8 mouse cellular contexts compared by ENCODE assay signal in the genomic region with DNA sequence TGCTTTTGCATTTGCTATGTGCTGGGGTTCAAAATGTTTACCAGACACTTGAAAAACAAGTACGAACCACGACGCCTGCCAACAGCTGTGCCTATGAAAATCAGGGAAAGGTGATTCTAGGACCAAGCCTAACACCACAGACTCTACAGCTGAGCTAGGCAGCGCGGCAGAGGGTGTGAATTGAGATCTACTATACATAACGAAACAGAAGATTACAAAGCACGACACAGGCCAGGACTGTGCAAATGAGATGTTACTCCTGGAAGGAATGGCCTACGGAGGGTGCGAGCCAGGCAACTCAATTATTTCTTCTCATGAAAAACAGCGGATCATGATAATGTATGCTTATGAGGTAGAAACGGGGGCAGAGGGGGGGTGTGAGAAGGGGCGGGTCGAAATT. TPM values are rescaled to one million over a fixed set of nuclear protein-coding genes. Genes with fewer than 3 reads are reported as not detected.
DNase-seq lines count a peak whose midpoint lies in the region; ATAC-seq and TF ChIP-seq lines count a peak whose summit lies in the region.

No protein-coding gene starts in this region.

- no peaks in the 10 kb centered on the region for H3K27me3 ChIP-seq in heart, embryonic 10.5 days (ENCODE audit: insufficient read depth, poor library complexity, severe bottlenecking)
- no peaks in the 10 kb centered on the region for H3K27me3 ChIP-seq in hindbrain, embryonic 12.5 days
- H3K27me3 ChIP-seq in liver, embryonic 16.5 days (ENCODE audit: control insufficient read depth, insufficient read depth, low read depth, low read length), result no peaks in the 10 kb centered on the region

- DNase-seq in heart, embryonic 10.5 days (ENCODE audit: low spot score), result no peak
- no peak for DNase-seq in heart, postnatal 4 days
- no peak for DNase-seq in layer of hippocampus, adult 9-10 months (ENCODE audit: low spot score)
- DNase-seq in adrenal gland, postnatal 25 days, result no peak
- DNase-seq in right cerebral cortex, adult 2 months (ENCODE audit: low spot score in 2 of 2), result no peak

- 24% methylated on average over 13 of the region's 13 CpGs for WGBS in heart, embryonic 10.5 days
- 28% methylated on average over 13 of the region's 13 CpGs for WGBS in bone marrow, adult 2 months
- 43% methylated on average over 13 of the region's 13 CpGs for WGBS in hindbrain, embryonic 12.5 days
- WGBS in liver, embryonic 16.5 days (ENCODE audit: insufficient replicate concordance), result 14% methylated on average over 13 of the region's 13 CpGs

- no peak for TF ChIP-seq POLR2A in bone marrow, adult 2 months (IDR thresholded peaks at IDR 0.05; ENCODE audit: borderline replicate concordance, control insufficient read depth, low read depth, low read length)

- TF ChIP-seq CTCF in bone marrow, adult 2 months (IDR thresholded peaks at IDR 0.05; ENCODE audit: control insufficient read depth, insufficient read depth, low read length), result no peak

- peak overlapping the region; percentile 80 for H3K4me3 ChIP-seq in heart, embryonic 10.5 days
- peak overlapping the region; percentile 84 for H3K4me3 ChIP-seq in bone marrow, adult 2 months (replicated peaks; ENCODE audit: control insufficient read depth, low read depth, low read length)
- H3K4me3 ChIP-seq in hindbrain, embryonic 12.5 days, result peak overlapping the region; percentile 88
- H3K4me3 ChIP-seq in liver, embryonic 16.5 days (ENCODE audit: low read depth, low read length), result peak overlapping the region; percentile 94

- ATAC-seq in hindbrain, embryonic 12.5 days (ENCODE audit: low FRiP score), result no peak
- ATAC-seq in liver, embryonic 16.5 days (ENCODE audit: low read depth), result no peak

- H3K4me2 ChIP-seq in hindbrain, embryonic 12.5 days (replicated peaks), result peak overlapping the region; percentile 64
- peak overlapping the region; percentile 74 for H3K4me2 ChIP-seq in liver, embryonic 16.5 days (ENCODE audit: low read depth, low read length)

- H3K36me3 ChIP-seq in heart, embryonic 10.5 days, result peaks cover 24% of the 10 kb centered on the region
- peaks cover 17% of the 10 kb centered on the region for H3K36me3 ChIP-seq in hindbrain, embryonic 12.5 days
- H3K36me3 ChIP-seq in liver, embryonic 16.5 days (ENCODE audit: control insufficient read depth, insufficient read depth), result peaks cover 28% of the 10 kb centered on the region

- H3K4me1 ChIP-seq in heart, embryonic 10.5 days, result peaks cover 41% of the 10 kb centered on the region
- H3K4me1 ChIP-seq in bone marrow, adult 2 months (ENCODE audit: control insufficient read depth, insufficient read depth, low read length), result peaks cover 4% of the 10 kb centered on the region; the same call in 1 of the 2 replicates
- H3K4me1 ChIP-seq in hindbrain, embryonic 12.5 days, result peaks cover 43% of the 10 kb centered on the region
- H3K4me1 ChIP-seq in liver, embryonic 16.5 days (ENCODE audit: control insufficient read depth, low read depth, low read length), result peaks cover 60% of the 10 kb centered on the region

- peak overlapping the region; percentile 88 for H3K9ac ChIP-seq in hindbrain, embryonic 12.5 days
- H3K9ac ChIP-seq in liver, embryonic 16.5 days (ENCODE audit: low read depth, low read length), result peak overlapping the region; percentile 99

- no peaks in the 10 kb centered on the region for H3K9me3 ChIP-seq in heart, embryonic 10.5 days
- no peaks in the 10 kb centered on the region for H3K9me3 ChIP-seq in hindbrain, embryonic 12.5 days (replicated peaks)
- no peaks in the 10 kb centered on the region for H3K9me3 ChIP-seq in liver, embryonic 16.5 days (replicated peaks; ENCODE audit: control insufficient read depth, low read length)

- H3K27ac ChIP-seq in heart, embryonic 10.5 days, result peak overlapping the region; percentile 94; the same call in 1 of the 2 replicates
- H3K27ac ChIP-seq in bone marrow, adult 2 months (ENCODE audit: control insufficient read depth, insufficient read depth, low read depth, low read length, poor library complexity), result peak overlapping the region; percentile 55; the same call in 1 of the 2 replicates
- no peak overlapping the region for H3K27ac ChIP-seq in hindbrain, embryonic 12.5 days
- peak overlapping the region; percentile 100 for H3K27ac ChIP-seq in liver, embryonic 16.5 days (ENCODE audit: low read length)

RNA-seq across cellular contexts. Expression of a gene that starts 1.1 kb away (rescaled TPM):
- 128 and 154 TPM in 2 replicates for polyA plus RNA-seq in heart, embryonic 10.5 days (2016; fragmentation: Nextera tagmentation; extraction: Ambion mirVana)
- total RNA-seq in heart, postnatal 4 days (2021), result 100 to 1,000 TPM; 158 to 168 TPM
- 95.1 and 226 TPM in 2 replicates for polyA plus RNA-seq in bone marrow, adult 2 months (2011; ENCODE audit: insufficient read depth, insufficient read length, low replicate concordance, missing spikeins)
- polyA plus RNA-seq in hindbrain, embryonic 12.5 days (2016; fragmentation: Nextera tagmentation; extraction: Ambion mirVana), result 124 and 130 TPM in 2 replicates
- 224 and 231 TPM in 2 replicates for polyA plus RNA-seq in liver, embryonic 16.5 days (2015; fragmentation: Nextera tagmentation; extraction: Ambion mirVana)
- total RNA-seq in adrenal gland, postnatal 25 days (2021), result 82.8 and 99.6 TPM in 2 replicates

RNA-seq across cellular contexts. Expression of a gene that starts 13.5 kb away (rescaled TPM):
- not detected in 2 replicates for polyA plus RNA-seq in heart, embryonic 10.5 days (2016; fragmentation: Nextera tagmentation; extraction: Ambion mirVana)
- total RNA-seq in heart, postnatal 4 days (2021), result not detected
- 30.5 TPM in 1 of 2 replicates, not detected in the other for polyA plus RNA-seq in bone marrow, adult 2 months (2011; ENCODE audit: insufficient read depth, insufficient read length, low replicate concordance, missing spikeins)
- not detected in 2 replicates for polyA plus RNA-seq in hindbrain, embryonic 12.5 days (2016; fragmentation: Nextera tagmentation; extraction: Ambion mirVana)
- polyA plus RNA-seq in liver, embryonic 16.5 days (2015; fragmentation: Nextera tagmentation; extraction: Ambion mirVana), result not detected in 2 replicates
- not detected in 2 replicates for total RNA-seq in adrenal gland, postnatal 25 days (2021)

RNA-seq across cellular contexts. Expression of a gene that starts 22.0 kb away (rescaled TPM):
- polyA plus RNA-seq in heart, embryonic 10.5 days (2016; fragmentation: Nextera tagmentation; extraction: Ambion mirVana), result 0.23 TPM in 1 of 2 replicates, not detected in the other
- under 1 TPM; 0.14 to 0.38 TPM for total RNA-seq in heart, postnatal 4 days (2021)
- polyA plus RNA-seq in bone marrow, adult 2 months (2011; ENCODE audit: insufficient read depth, insufficient read length, low replicate concordance, missing spikeins), result not detected in 2 replicates
- polyA plus RNA-seq in hindbrain, embryonic 12.5 days (2016; fragmentation: Nextera tagmentation; extraction: Ambion mirVana), result 0.10 TPM in 1 of 2 replicates, not detected in the other
- polyA plus RNA-seq in liver, embryonic 16.5 days (2015; fragmentation: Nextera tagmentation; extraction: Ambion mirVana), result not detected in 2 replicates
- not detected in 2 replicates for total RNA-seq in adrenal gland, postnatal 25 days (2021)

RNA-seq across cellular contexts. Expression of a gene that starts 37.0 kb away (rescaled TPM):
- polyA plus RNA-seq in heart, embryonic 10.5 days (2016; fragmentation: Nextera tagmentation; extraction: Ambion mirVana), result not detected in 2 replicates
- not detected for total RNA-seq in heart, postnatal 4 days (2021)
- polyA plus RNA-seq in bone marrow, adult 2 months (2011; ENCODE audit: insufficient read depth, insufficient read length, low replicate concordance, missing spikeins), result not detected in 2 replicates
- polyA plus RNA-seq in hindbrain, embryonic 12.5 days (2016; fragmentation: Nextera tagmentation; extraction: Ambion mirVana), result not detected in 2 replicates
- 0.02 TPM in 1 of 2 replicates, not detected in the other for polyA plus RNA-seq in liver, embryonic 16.5 days (2015; fragmentation: Nextera tagmentation; extraction: Ambion mirVana)
- total RNA-seq in adrenal gland, postnatal 25 days (2021), result not detected in 2 replicates

RNA-seq across cellular contexts. Expression of a gene that starts 54.4 kb away (rescaled TPM):
- polyA plus RNA-seq in heart, embryonic 10.5 days (2016; fragmentation: Nextera tagmentation; extraction: Ambion mirVana), result 37.2 and 39.6 TPM in 2 replicates
- 10 to 100 TPM; 52.2 to 54.1 TPM for total RNA-seq in heart, postnatal 4 days (2021)
- polyA plus RNA-seq in bone marrow, adult 2 months (2011; ENCODE audit: insufficient read depth, insufficient read length, low replicate concordance, missing spikeins), result 236 and 243 TPM in 2 replicates
- polyA plus RNA-seq in hindbrain, embryonic 12.5 days (2016; fragmentation: Nextera tagmentation; extraction: Ambion mirVana), result 62.9 and 70.8 TPM in 2 replicates
- 57.3 and 59.6 TPM in 2 replicates for polyA plus RNA-seq in liver, embryonic 16.5 days (2015; fragmentation: Nextera tagmentation; extraction: Ambion mirVana)
- 59.2 and 76.0 TPM in 2 replicates for total RNA-seq in adrenal gland, postnatal 25 days (2021)
